Mouse (Mus musculus): ENCODE measurements at regions not wholly inside any gene's neighbourhood (a gene's known extent, or its start where the extent isn't known, plus 50 kb on each side); places are given as distances from the start of the nearest gene placed in this dataset.

GRCm38 (mm10) chr4:10204224-10204623, 670.1 kb upstream of the 2610301B20Rik start:
- no peak overlapping the region for H3K27ac ChIP-seq (ENCODE audit: low read length)
- H3K36me3 ChIP-seq (ENCODE audit: control insufficient read depth, insufficient read depth, low read length), result no peaks in the 10 kb centered on the region
- ATAC-seq (ENCODE audit: low read depth), result no peak
- no peaks in the 10 kb centered on the region for H3K27me3 ChIP-seq (ENCODE audit: control insufficient read depth, insufficient read depth, low read depth, low read length)
- no peak overlapping the region for H3K4me3 ChIP-seq (ENCODE audit: low read length)
- 94% methylated on average over 1 of the region's 1 CpGs for WGBS
- no peak overlapping the region for H3K9ac ChIP-seq (ENCODE audit: low read length)
- H3K9me3 ChIP-seq (ENCODE audit: control insufficient read depth, low read length), result no peaks in the 10 kb centered on the region
- H3K4me1 ChIP-seq (replicated peaks; ENCODE audit: control insufficient read depth, insufficient read depth, low read length), result no peaks in the 10 kb centered on the region
- no peak overlapping the region for H3K4me2 ChIP-seq (ENCODE audit: low read depth, low read length)

DNA sequence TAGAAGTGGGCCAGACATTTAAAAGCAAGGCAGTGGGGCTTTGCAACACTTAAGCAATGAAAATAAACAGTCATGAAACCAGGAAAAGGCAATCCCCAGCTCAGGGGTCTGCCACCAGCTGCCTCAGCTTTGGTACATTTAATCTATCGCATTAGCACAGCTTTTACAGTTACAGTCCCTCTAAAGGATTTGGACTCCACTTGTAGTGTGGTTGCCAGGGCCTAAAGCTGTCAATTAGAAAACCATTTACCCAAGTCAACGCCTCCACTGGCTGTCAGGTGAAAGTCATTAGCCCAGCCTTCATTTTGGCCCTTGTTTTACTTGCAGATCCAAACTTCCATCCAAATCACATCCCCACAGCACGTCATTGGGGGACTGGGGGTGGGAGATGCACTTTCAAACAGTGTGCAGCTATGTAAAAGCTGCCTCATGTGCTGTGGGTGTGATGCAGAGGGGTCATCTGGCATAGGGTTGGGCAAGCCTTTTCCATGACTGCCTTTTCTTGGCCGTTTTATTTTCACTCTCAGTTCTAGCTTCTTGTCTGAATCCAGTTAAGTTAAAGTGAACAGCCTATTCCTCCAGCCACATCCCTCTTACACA, 664.9 kb upstream of the 2610301B20Rik start:
- Histone ChIP-seq H3K4me1 (replicated peaks; ENCODE audit: control insufficient read depth, insufficient read depth, low read length) (no peaks in the 10 kb centered on the region), H3K9me3 (ENCODE audit: control insufficient read depth, low read length) (no peaks in the 10 kb centered on the region), H3K27ac (ENCODE audit: low read length) (no peak overlapping the region), H3K9ac (ENCODE audit: low read length) (no peak overlapping the region), H3K36me3 (ENCODE audit: control insufficient read depth, insufficient read depth, low read length) (no peaks in the 10 kb centered on the region), H3K4me3 (ENCODE audit: low read length) (no peak overlapping the region), H3K27me3 (ENCODE audit: control insufficient read depth, insufficient read depth, low read depth, low read length) (no peaks in the 10 kb centered on the region), H3K4me2 (ENCODE audit: low read depth, low read length) (no peak overlapping the region)
- no peak for ATAC-seq (ENCODE audit: low read depth)
- WGBS, result 41% methylated on average over 4 of the region's 4 CpGs

DNA sequence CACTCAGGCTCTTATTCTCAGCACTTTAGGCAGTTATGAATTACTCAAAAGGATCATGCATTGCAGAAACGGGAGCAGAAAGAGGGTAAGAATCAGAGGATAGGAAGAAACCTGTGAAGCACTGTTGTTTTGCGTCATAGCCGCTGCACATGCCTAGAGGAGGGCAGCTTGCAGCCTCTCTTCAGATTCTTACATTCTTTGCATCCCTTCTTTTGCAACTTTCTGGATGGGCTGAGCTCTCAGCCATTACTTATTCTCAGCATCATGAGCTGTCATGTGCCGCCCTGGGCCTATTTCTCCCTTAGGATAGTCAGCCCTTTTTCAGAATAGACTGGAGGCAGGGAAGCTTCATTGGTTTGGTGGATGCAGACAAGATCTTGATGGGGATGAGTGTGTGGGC, 663.0 kb upstream of the 2610301B20Rik start:
- no peak for ATAC-seq (ENCODE audit: low read depth)
- Histone ChIP-seq H3K36me3 (ENCODE audit: control insufficient read depth, insufficient read depth, low read length) (no peaks in the 10 kb centered on the region), H3K27me3 (ENCODE audit: control insufficient read depth, insufficient read depth, low read depth, low read length) (no peaks in the 10 kb centered on the region), H3K4me3 (ENCODE audit: low read length) (no peak overlapping the region), H3K4me1 (replicated peaks; ENCODE audit: control insufficient read depth, insufficient read depth, low read length) (no peaks in the 10 kb centered on the region), H3K4me2 (ENCODE audit: low read depth, low read length) (no peak overlapping the region), H3K9me3 (ENCODE audit: control insufficient read depth, low read length) (no peaks in the 10 kb centered on the region), H3K27ac (ENCODE audit: low read length) (no peak overlapping the region), H3K9ac (ENCODE audit: low read length) (no peak overlapping the region)
- WGBS, result 79% methylated on average over 4 of the region's 4 CpGs

- H3K27ac ChIP-seq (ENCODE audit: low read length), result no peak overlapping the region
- H3K9me3 ChIP-seq (ENCODE audit: control insufficient read depth, low read length), result no peaks in the 10 kb centered on the region
- H3K4me1 ChIP-seq (replicated peaks; ENCODE audit: control insufficient read depth, insufficient read depth, low read length), result no peaks in the 10 kb centered on the region
- H3K4me2 ChIP-seq (ENCODE audit: low read depth, low read length), result no peak overlapping the region
- no peaks in the 10 kb centered on the region for H3K27me3 ChIP-seq (ENCODE audit: control insufficient read depth, insufficient read depth, low read depth, low read length)
- ATAC-seq (ENCODE audit: low read depth), result no peak
- no peak overlapping the region for H3K9ac ChIP-seq (ENCODE audit: low read length)
- H3K4me3 ChIP-seq (ENCODE audit: low read length), result no peak overlapping the region
- H3K36me3 ChIP-seq (ENCODE audit: control insufficient read depth, insufficient read depth, low read length), result no peaks in the 10 kb centered on the region
- 78% methylated on average over 5 of the region's 5 CpGs for WGBS
Measured at GRCm38 (mm10) chr4:10235324-10235723, 639.0 kb upstream of the 2610301B20Rik start.

DNA sequence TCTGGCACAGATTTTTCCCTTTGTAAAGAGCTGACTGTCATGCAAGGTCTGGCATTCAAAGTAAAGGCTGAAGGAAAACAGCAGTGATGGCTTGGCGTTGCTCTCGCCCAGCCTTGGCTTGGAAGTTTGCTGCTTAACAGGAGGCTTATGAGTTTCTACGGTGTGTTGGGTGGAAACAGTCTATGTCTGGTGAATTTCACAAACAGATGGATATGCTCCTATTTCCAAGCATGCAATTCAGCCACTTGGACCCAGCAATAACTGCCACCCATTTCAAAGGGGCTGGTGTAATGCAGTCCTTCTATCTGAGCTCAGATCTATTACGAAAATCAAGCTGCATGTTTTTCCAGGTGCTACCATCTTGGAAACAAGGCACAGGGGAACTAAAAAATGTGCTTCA, 632.2 kb upstream of the 2610301B20Rik start:
- WGBS, result 79% methylated on average over 4 of the region's 4 CpGs
- Histone ChIP-seq H3K9me3 (ENCODE audit: control insufficient read depth, low read length) (no peaks in the 10 kb centered on the region), H3K4me3 (ENCODE audit: low read length) (no peak overlapping the region), H3K27ac (ENCODE audit: low read length) (no peak overlapping the region), H3K4me1 (replicated peaks; ENCODE audit: control insufficient read depth, insufficient read depth, low read length) (no peaks in the 10 kb centered on the region), H3K4me2 (ENCODE audit: low read depth, low read length) (no peak overlapping the region), H3K36me3 (ENCODE audit: control insufficient read depth, insufficient read depth, low read length) (no peaks in the 10 kb centered on the region), H3K9ac (ENCODE audit: low read length) (no peak overlapping the region), H3K27me3 (ENCODE audit: control insufficient read depth, insufficient read depth, low read depth, low read length) (no peaks in the 10 kb centered on the region)
- ATAC-seq (ENCODE audit: low read depth), result no peak

DNA sequence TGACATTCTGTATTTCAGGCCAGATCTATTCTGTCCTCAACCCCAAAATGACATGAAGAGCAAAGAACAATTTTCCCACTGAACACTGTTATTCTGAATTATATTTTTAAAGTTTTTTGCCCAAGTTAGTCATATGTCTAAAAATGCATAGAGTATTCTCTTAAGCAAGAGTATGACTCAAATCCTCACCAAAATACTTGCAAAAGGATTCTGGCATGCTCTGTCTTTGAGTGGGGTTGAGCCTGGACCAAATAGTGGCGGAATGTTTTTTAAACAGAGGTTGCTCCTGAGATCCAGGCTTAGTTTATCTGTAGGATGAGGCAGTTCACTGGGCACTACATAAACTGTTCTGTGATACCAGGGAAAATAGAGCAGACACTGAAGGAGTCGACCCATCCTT, 631.4 kb upstream of the 2610301B20Rik start:
- Histone ChIP-seq H3K9me3 (ENCODE audit: control insufficient read depth, low read length) (no peaks in the 10 kb centered on the region), H3K4me1 (replicated peaks; ENCODE audit: control insufficient read depth, insufficient read depth, low read length) (no peaks in the 10 kb centered on the region), H3K36me3 (ENCODE audit: control insufficient read depth, insufficient read depth, low read length) (no peaks in the 10 kb centered on the region), H3K27ac (ENCODE audit: low read length) (no peak overlapping the region), H3K4me3 (ENCODE audit: low read length) (no peak overlapping the region), H3K9ac (ENCODE audit: low read length) (no peak overlapping the region), H3K4me2 (ENCODE audit: low read depth, low read length) (no peak overlapping the region), H3K27me3 (ENCODE audit: control insufficient read depth, insufficient read depth, low read depth, low read length) (no peaks in the 10 kb centered on the region)
- WGBS, result 52% methylated on average over 2 of the region's 2 CpGs
- no peak for ATAC-seq (ENCODE audit: low read depth)

DNA sequence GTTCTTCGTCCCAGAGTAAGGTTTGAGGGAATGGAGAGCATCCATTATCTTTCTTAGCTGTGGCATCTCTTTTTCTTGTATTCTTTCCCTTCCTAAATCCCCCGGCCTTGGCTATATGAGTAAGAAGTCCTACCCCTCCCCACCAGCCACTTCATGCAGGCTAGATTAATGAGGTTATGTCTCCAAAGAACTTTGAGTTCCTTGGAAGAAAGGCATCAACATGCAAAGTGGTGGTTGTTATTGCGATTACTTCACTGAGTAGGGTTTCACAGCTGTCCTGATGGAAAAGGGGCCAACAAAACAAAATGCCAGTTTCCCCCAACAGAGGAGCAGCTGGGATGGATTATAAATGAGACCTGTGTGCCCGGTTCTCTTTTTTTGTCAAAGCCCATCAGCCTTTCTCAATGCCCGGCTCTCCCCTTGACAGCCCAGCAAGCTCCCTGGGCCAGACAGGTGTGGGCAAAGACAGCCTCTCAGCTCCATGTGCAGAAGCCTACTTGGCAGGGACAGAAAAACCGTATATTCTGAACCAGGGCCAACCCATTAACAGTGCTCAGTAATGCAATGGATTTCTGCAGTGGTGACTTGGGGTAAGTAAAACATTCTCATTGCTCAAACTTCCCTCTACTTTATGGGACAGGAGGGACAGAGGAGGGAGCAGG, 620.1 kb upstream of the 2610301B20Rik start:
- H3K4me1 ChIP-seq (replicated peaks; ENCODE audit: control insufficient read depth, insufficient read depth, low read length), result no peaks in the 10 kb centered on the region
- no peaks in the 10 kb centered on the region for H3K27me3 ChIP-seq (ENCODE audit: control insufficient read depth, insufficient read depth, low read depth, low read length)
- H3K4me3 ChIP-seq (ENCODE audit: low read length), result no peak overlapping the region
- no peak overlapping the region for H3K9ac ChIP-seq (ENCODE audit: low read length)
- H3K9me3 ChIP-seq (ENCODE audit: control insufficient read depth, low read length), result no peaks in the 10 kb centered on the region
- H3K4me2 ChIP-seq (ENCODE audit: low read depth, low read length), result no peak overlapping the region
- no peaks in the 10 kb centered on the region for H3K36me3 ChIP-seq (ENCODE audit: control insufficient read depth, insufficient read depth, low read length)
- no peak for ATAC-seq (ENCODE audit: low read depth)
- H3K27ac ChIP-seq (ENCODE audit: low read length), result no peak overlapping the region
- WGBS, result 69% methylated on average over 6 of the region's 6 CpGs

DNA sequence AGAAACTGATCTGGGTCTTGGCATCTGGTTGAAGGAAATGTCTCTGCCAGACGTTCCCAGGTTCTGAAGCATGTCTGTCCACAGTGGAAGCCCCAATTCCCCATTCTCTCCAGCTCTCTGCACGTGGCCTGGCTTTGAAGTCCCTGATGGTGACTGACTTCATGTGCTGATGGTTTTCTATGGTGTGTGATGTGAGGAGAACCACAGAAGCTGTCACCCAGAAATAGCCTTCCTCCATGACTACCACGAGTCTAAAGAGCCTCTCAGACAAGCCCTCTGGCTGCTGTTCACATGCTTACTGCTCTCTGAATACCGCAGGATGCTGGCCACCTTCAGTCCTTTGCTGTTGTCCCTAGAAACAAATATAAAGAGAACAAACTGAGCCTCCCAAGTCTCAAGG, 616.8 kb upstream of the 2610301B20Rik start:
- no peaks in the 10 kb centered on the region for H3K27me3 ChIP-seq (ENCODE audit: control insufficient read depth, insufficient read depth, low read depth, low read length)
- WGBS, result 49% methylated on average over 4 of the region's 4 CpGs
- no peak overlapping the region for H3K4me3 ChIP-seq (ENCODE audit: low read length)
- ATAC-seq (ENCODE audit: low read depth), result no peak
- no peaks in the 10 kb centered on the region for H3K4me1 ChIP-seq (replicated peaks; ENCODE audit: control insufficient read depth, insufficient read depth, low read length)
- H3K9me3 ChIP-seq (ENCODE audit: control insufficient read depth, low read length), result no peaks in the 10 kb centered on the region
- no peaks in the 10 kb centered on the region for H3K36me3 ChIP-seq (ENCODE audit: control insufficient read depth, insufficient read depth, low read length)
- no peak overlapping the region for H3K9ac ChIP-seq (ENCODE audit: low read length)
- H3K27ac ChIP-seq (ENCODE audit: low read length), result no peak overlapping the region
- H3K4me2 ChIP-seq (ENCODE audit: low read depth, low read length), result no peak overlapping the region

- ATAC-seq (ENCODE audit: low read depth), result no peak
- Histone ChIP-seq H3K4me1 (replicated peaks; ENCODE audit: control insufficient read depth, insufficient read depth, low read length) (no peaks in the 10 kb centered on the region), H3K27ac (ENCODE audit: low read length) (no peak overlapping the region), H3K9me3 (ENCODE audit: control insufficient read depth, low read length) (no peaks in the 10 kb centered on the region), H3K4me3 (ENCODE audit: low read length) (no peak overlapping the region), H3K36me3 (ENCODE audit: control insufficient read depth, insufficient read depth, low read length) (no peaks in the 10 kb centered on the region), H3K9ac (ENCODE audit: low read length) (no peak overlapping the region), H3K27me3 (ENCODE audit: control insufficient read depth, insufficient read depth, low read depth, low read length) (no peaks in the 10 kb centered on the region), H3K4me2 (ENCODE audit: low read depth, low read length) (no peak overlapping the region)
- 73% methylated on average over 6 of the region's 6 CpGs for WGBS
Measured at GRCm38 (mm10) chr4:10260351-10260750, 613.9 kb upstream of the 2610301B20Rik start.
